Mouse (Mus musculus): ENCODE measurements at regions not wholly inside any gene's neighbourhood (a gene's known extent, or its start where the extent isn't known, plus 50 kb on each side); places are given as distances from the start of the nearest gene placed in this dataset.

DNA sequence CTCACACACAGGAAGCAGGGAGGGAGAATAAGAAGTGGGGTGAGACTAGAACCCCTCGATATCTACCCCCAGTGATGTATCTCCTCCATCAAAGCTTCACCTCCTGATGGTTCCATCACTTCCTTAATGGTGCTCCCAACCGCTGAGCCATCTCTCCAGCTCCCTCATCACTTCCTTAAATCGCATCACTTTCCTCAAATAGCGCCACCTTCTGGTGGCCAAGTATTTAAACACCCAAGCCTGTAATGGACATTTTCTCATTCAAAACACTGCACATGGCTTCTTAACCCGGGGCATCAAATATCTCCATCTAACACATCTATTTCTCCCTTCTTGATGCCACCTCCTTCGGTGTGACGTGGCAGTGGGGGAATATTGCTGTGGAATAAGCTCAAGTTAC is 324.3 kb upstream of the Tmem132c start:
- intact Hi-C loops (cut with DNase I) = no loop called here

DNA sequence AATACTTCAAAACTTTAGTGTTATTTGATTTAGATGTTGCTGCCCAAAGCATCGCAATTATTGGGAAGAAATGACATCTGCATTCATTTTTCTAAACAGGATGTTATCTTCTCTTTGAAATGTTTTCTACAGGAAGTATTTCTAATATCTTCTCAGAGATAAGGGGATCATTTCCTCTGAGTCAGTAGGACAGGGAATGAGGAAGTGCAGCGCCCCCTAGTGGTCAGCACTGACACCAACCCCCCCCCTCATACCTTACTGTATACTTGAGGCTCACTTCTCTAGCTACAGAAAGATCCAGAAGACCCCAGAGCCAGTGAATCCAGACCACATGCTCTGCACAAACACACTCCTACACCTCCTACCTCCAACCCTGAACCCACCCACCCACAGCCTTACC is 308.1 kb upstream of the Tmem132c start:
- intact Hi-C loops (cut with DNase I) = no loop called here

DNA sequence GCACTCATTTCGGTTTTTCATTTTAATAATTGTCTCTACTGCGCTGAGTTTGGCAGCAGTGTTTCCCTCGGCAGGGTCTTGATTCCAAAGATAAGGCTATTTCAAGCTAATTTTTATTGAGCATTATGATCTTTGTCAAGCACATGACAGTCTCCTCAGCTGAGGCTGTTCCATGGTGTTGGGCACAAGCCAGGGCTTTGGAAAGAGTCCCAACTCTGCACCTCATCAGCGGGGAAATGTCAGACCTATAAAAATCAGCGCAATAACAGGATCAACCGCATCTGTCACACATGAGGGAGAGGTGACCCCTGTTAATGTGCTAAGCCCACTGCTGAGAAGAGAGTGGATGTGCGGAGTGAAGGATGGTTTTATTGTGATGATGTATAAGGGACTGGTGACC is 296.7 kb upstream of the Tmem132c start:
- intact Hi-C loops (cut with DNase I) = no loop called here

DNA sequence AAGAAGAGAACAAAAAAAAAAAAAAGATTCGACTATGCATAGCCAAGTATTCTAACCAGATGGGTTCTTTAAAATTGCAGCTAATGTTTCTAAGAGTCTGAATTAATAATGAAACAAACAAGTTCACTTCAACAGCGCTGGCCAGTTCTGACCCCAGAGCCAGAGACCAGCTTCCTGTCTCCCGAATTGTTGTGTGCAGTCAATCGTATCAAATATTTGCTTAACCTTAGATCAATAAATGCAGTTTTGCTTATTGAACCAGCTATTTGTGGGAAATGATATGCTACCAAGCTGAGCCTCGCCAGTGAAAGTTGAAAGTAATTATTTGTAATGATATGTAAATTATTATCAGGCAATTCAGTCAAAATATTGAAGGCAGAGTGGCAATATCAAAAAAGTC is 287.4 kb upstream of the Tmem132c start:
- intact Hi-C loops (cut with DNase I) = no loop called here

DNA sequence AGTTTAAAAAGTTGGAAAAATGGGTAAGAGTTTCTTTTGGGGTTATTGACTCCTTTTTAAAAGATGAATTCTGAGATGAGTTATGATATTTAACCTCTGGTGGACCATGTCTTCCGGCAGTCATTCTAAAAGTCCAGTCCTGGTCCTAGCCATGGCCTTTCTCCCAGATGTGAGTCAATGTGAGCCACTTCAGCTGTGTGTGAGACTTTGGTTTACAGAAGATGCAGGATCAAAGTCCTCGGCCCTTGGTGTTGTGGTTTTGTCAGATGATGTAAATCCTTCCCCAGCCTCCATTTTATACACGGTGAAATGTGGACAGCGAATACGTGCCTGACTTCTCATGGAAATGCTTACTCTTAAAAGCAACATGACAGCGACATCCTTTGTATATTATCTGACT is 287.0 kb upstream of the Tmem132c start:
- intact Hi-C loops (cut with DNase I) = no loop called here

DNA sequence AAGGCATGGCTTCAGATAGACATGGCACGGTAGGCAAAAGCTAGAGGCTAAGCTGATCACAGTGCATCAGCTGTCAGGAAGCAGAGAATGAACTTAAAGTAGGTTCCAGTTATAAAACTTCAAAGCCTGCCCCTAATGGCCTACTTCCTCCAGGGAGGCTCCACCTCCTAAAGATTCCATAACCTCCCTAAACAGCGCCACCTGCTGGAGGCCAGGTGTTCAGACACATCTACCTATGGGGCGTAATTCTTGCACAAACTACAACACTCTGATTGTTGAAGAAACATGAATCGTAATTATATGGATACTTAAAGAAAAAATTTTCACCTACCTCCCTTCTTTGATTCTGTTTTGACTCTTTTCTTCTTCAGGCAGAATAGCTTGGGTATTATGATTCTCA is 277.0 kb upstream of the Tmem132c start:
- intact Hi-C loops (cut with DNase I) = no loop called here

DNA sequence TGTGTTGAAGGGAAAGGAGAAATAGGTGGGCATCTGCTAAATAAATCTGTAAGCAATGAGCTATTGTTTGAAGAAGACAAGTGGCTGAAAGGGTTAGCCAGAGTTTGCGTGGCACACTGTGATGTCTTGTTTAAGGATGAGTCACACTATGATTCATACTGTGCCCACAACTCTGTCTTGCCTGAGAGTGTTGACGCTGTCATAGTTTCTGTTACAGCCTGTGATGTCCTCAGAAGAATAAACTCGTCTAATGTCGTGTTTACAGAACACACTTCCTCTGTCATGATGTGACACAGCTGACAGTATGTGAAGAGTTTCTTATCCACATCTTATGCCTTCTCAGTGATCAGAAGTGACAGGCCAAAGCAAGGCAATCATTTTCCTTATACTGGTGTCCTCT is 274.5 kb upstream of the Tmem132c start:
- intact Hi-C loops (cut with DNase I) = no loop called here

DNA sequence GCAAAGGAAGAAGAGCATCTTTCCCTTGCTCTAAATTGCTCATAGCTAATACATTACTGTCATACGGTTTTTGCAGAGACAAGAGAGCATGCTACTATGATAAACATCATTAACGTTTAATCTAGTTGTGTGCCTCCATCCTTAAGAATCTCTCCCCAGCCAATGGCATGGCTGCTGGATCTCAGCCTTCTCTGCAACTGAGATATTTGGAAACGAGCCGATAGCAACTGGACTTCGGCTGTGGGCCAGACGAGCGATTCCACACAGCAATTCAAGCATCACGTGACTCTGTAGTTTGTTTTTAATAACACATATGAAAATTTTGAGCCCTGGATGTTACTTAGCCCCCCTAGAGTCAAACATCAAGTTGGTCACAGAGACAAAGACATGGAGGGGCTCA is 272.2 kb upstream of the Tmem132c start:
- intact Hi-C loops (cut with DNase I) = no loop called here

DNA sequence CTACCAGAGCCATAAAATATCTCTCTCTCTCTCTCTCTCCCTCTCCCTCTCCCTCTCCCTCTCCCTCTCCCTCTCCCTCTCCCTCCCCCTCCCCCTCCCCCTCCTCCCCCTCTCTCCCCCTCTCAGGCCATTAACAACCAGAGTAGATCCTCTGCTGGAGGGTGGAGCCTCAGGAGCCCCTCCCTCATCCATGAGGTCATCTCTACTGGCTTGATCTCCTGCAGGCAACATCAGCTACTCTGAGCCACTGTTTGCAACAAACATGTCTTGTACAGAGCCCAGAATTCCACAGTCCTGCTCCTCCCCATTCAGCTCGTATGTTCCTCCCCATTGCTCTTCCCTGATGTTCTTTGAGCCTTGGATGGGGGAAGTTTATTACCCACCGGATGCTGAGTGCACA is 270.3 kb upstream of the Tmem132c start:
- intact Hi-C loops (cut with DNase I) = no loop called here

DNA sequence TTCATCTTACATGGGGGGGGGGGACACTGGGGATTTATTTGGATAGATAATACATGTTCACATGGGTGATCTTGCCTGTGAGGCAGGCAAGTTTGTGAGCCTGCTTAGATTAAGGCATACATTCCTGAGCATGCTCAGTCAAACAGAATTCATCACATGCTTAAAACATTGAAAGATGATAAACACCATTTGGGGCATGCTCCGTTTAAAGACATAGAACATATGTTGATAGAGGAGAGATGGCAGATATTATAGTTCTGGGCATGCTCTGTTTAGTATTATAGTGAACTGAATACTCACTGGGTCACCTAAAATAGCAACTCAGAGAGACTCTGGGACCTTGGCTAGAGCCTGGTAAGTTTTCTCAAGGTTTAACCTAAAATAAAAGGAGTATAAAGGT is 269.6 kb upstream of the Tmem132c start:
- intact Hi-C loops (cut with DNase I) = no loop called here

DNA sequence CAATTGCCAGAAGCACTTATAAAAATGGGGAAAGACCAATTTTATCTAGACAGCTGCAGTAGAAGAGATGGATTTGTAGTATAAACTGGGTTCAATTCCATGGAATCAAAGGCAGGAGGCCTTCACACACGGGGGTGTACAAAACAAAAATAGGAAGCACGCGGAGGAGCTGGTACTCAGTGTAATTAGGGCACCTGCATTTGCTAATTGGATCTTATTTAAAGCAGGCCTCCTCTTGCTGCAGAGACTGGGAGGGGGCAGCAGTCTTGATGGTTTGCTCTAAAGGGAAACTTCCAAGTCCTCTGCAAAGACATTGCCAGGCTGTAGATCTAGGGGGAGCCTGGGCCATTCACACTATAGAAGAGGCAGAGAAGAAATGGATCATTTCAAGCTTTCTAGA is 268.2 kb upstream of the Tmem132c start:
- intact Hi-C loops (cut with DNase I) = no loop called here

DNA sequence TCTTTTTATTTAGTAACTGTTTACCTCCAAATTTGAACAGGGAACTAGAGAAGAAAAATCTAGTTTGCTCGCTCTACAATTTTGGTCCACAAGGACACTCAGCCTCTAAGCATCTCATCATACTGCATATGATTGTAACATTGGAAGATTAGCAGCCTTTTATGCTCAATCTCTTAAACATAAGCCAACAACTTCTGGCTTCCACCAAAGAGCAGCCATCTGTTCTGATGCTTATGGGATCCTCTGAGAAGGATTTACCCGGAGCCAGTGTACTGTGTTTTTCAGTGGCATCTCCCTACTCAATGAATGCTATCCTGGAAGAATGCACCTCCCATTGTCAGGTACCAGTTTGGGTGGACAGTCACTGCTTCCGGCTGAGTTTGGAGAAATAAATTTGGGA is 267.0 kb upstream of the Tmem132c start:
- intact Hi-C loops (cut with DNase I) = no loop called here

DNA sequence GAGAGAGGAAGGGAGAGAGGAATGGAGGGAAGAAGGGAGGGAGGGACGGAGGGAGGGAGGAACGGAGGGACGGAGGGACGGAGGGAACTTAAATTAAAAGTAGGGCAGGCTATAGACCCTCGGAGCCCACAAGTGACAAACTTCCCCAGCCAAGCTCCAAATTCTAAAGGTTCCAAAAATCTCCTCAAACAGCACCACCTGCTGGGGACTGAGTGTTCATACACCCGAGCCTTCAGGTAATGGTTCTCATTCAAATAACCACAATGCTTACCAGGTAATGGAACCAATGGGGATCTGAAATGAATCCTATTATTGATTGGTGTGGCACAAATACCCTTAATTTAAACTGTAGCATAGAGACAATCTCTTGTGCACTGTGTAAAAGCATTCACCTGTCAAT is 246.0 kb upstream of the Tmem132c start:
- intact Hi-C loops (cut with DNase I) = no loop called here

DNA sequence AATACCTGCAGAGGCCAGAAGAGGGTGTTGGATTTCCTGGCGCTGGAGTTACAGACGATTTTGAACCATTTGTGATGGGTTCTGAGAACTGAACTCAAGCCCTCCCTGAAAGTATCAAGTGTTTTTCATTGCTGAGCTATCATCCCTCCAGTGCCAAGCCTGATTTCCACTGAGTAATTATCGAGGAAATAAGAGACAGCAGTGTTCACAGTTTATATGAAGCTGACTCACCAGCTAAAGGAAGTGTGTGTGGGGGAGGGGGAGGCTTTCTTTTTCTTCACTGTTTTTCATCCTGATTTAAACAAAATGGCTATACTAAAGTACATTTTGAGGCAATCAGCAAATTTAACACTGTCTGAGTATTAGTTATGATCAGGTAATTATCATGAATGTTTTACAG is 227.4 kb upstream of the Tmem132c start:
- intact Hi-C loops (cut with DNase I) = no loop called here

DNA sequence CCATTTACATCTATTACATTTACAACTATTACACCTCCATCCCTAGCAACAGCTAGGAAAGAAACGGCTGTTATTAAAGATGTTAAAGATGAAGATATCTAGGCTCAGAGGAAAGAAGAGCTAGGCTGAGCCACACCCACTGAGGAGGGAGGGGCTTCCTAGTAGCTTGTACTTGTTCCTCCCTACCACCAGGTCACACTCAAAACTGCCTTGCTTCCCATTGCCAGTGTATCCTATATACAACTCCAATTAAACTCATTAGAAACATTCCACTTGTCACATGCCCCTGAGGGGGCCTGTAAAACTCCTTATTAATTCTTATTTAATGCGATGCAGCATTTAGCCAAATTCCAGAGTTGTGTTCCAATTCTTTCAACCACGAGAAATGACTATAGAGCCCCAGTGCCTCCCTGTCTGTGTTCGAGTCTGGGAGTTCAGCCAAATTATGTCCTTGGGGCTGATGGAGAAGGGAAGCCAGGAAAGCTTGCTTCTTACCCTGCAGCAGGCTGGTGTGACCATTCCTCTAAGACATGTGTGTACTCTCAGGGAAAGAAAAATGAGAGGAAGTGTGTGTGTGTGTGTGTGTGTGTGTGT is 225.0 kb upstream of the Tmem132c start:
- intact Hi-C loops (cut with DNase I) = no loop called here

DNA sequence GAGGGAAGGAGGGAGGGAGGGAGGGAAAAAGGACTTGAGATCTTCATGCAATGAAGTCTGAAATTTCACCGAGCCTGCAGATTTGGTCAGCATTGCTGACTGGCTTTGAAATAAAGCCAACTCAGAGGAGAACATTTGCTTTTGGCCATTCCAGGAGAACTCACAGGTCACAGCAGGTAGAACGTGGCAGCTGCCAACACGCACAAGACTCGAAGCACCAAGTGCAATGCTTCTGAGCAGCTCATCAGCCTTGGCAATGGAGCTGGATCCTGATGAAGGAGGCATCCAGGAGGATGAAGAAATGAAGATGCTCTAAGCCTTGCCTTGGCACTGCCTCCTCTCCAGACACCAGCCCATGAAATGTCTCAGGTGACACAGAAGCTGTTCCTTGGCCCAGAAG is 223.6 kb upstream of the Tmem132c start:
- intact Hi-C loops (cut with DNase I) = no loop called here

DNA sequence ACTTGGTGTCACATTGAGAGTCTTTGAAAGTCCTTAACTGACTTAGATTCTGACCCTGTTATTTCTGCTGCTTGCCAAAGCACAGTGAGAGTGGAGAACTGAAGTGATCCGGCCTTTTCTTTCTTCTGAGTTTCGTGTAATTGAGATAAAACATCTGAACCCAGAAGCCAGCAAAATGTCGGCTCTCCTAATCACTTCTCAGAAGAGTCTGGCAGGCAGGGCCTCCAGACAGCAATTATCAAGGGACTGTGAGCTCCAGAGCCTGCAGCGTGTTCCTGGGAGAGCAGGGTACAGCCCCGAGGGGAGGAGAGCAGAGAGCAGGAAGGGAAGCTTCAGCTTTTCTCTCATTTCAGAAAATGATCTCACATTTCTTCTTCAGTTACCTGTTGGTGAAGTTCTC is 205.1 kb upstream of the Tmem132c start:
- intact Hi-C loops (cut with DNase I) = no loop called here

DNA sequence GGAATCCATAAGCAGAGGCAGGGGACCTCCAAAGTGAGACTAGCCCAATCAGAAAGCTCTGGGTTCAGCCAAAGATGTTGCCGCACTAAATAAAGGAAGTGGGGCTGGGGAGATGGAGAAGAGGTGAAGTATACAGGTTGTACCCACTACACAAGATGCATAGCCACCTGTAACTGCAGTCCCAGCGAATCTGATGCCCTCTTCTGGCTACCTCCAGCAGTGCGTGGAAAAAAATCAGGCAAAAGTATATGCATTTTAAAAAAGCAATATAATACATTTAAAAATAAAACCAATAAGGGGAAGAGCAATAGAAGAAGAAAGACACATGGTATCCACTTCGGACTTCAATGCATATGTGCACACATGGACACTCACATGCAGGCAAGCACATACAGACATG is 183.8 kb upstream of the Tmem132c start:
- intact Hi-C loops (cut with DNase I) = no loop called here

DNA sequence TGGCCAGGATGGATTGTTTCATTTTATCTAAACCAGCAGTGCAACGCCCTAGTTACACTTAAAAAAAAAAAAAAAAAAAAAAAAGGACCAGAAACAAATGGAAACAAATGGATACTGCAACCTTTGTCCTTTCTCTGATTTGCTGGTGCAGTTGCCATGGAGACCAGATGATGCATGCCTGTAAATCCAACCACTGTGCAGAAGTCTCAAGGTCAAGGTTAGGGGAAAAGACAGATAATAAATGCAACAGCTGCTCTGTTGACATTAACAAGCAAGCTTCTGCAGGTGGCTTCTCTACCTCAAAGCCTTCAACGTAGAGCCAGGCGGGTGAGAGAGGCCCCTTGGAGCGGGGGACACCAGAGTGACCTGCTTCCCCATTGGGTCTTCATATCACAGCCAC is 167.3 kb upstream of the Tmem132c start:
- intact Hi-C loops (cut with DNase I) = no loop called here
